Mouse (Mus musculus): ENCODE results near the gene Slc25a1.
"Not testable (repeated sequence)": the region's sequence is repeated elsewhere in the genome, so short reads cannot be mapped to it uniquely, and the experiment has no call there.

Slc25a1 gene

GRCm38 (mm10) chr16:17928087-17928580 lies at the start of gene Slc25a1:
Slc25a1 (minus strand) TSS chr16:17928219.
- POLR2A ChIA-PET, result interaction anchor here in 3 of 4 experiments (0.6 to 11.3 kb wide), 100 partner anchors 9 to 522 kb away, joined by 3 to 180 read pairs (median 5); partner anchors contain the start of genes Dgcr6 (in 3 of the 3), Ess2 (in 3 of the 3), Gm20518 (in 3 of the 3) and Gsc2 (in 3 of the 3)

GRCm38 (mm10) chr16:17971853-17972252 lies 43.8 kb upstream of the Slc25a1 start:
- ChIA-PET CTCF (interaction anchor here in 1 of 4 experiments (0.6 kb wide), 1 partner anchor 10 kb away, joined by 6 read pairs; no protein-coding TSS in a partner anchor), POLR2A (interaction anchor here in 1 of 4 experiments (1.7 kb wide), 1 partner anchor 10 kb away, joined by 6 read pairs; no protein-coding TSS in a partner anchor)

More at GRCm38 (mm10) chr16:17928087-17928580, at the start of gene Slc25a1:
- CTCF ChIA-PET, result interaction anchor here in 3 of 4 experiments (0.6 to 4.1 kb wide), 36 partner anchors 8 to 370 kb away, joined by 3 to 61 read pairs (median 6); partner anchors contain the start of genes Dgcr6 (in 3 of the 3), Ess2 (in 2 of the 3), Gm20518 (in 1 of the 3) and Gsc2 (in 1 of the 3)

GRCm38 (mm10) chr16:17962091-17962490 lies 34.1 kb upstream of the Slc25a1 start:
- ChIA-PET POLR2A (interaction anchor here in 3 of 4 experiments (0.6 to 2.2 kb wide), 9 partner anchors 10 to 113 kb away, joined by 3 to 13 read pairs (median 3); no protein-coding TSS in a partner anchor), CTCF (interaction anchor here in 2 of 4 experiments (0.7 to 1.5 kb wide), 3 partner anchors 10 to 90 kb away, joined by 3 to 6 read pairs (median 3); partner anchors contain the start of gene Dgcr6 (in 1 of the 2))

- POLR2A ChIA-PET, CTCF ChIA-PET: not testable (repeated sequence)
These were observed 28.1 kb upstream of the Slc25a1 start for GRCm38 (mm10) chr16:17956052-17956638.

- CTCF ChIA-PET, result interaction anchor here in 1 of 4 experiments (2.6 kb wide), 1 partner anchor 13 kb away, joined by 6 read pairs; no protein-coding TSS in a partner anchor
- POLR2A ChIA-PET, result interaction anchor here in 2 of 4 experiments (0.9 to 1.4 kb wide), 4 partner anchors 8 to 23 kb away, joined by 3 to 9 read pairs (median 6); partner anchors contain the start of gene Slc25a1 (in 1 of the 2)
These were observed 23.6 kb upstream of the Slc25a1 start for GRCm38 (mm10) chr16:17951618-17952017.

- CTCF ChIA-PET, result interaction anchor here in 3 of 4 experiments (0.6 to 2.6 kb wide), 6 partner anchors 11 to 102 kb away, joined by 3 to 6 read pairs (median 3); partner anchors contain the start of gene Dgcr6 (in 1 of the 3)
- POLR2A ChIA-PET, result interaction anchor here in 2 of 4 experiments (0.6 to 1.9 kb wide), 11 partner anchors 8 to 58 kb away, joined by 3 to 10 read pairs (median 5); partner anchors contain the start of genes Slc25a1 (in 2 of the 2) and Gm20518 (in 1 of the 2)
These were observed 22.0 kb upstream of the Slc25a1 start for GRCm38 (mm10) chr16:17950068-17950467.

- ChIA-PET POLR2A (interaction anchor here in 2 of 4 experiments (0.6 to 1.9 kb wide), 12 partner anchors 8 to 62 kb away, joined by 3 to 10 read pairs (median 4); partner anchors contain the start of genes Slc25a1 (in 2 of the 2) and Gm20518 (in 1 of the 2)), CTCF (interaction anchor here in 3 of 4 experiments (0.6 to 2.6 kb wide), 5 partner anchors 11 to 103 kb away, joined by 3 to 6 read pairs (median 4); partner anchors contain the start of gene Dgcr6 (in 1 of the 3))
These were observed 21.4 kb upstream of the Slc25a1 start for GRCm38 (mm10) chr16:17949421-17949877.

- POLR2A ChIA-PET, result interaction anchor here in 3 of 4 experiments (0.6 to 5.4 kb wide), 21 partner anchors 9 to 261 kb away, joined by 3 to 91 read pairs (median 4); partner anchors contain the start of genes Slc25a1 (in 2 of the 3) and Gsc2 (in 1 of the 3)
- CTCF ChIA-PET, result interaction anchor here in 1 of 4 experiments (1.3 to 1.7 kb wide), 2 partner anchors 17 to 103 kb away, joined by 4 to 8 read pairs; partner anchors contain the start of gene Slc25a1
These were observed 17.2 kb upstream of the Slc25a1 start for GRCm38 (mm10) chr16:17945081-17945831.

GRCm38 (mm10) chr16:17943466-17943865 lies 15.4 kb upstream of the Slc25a1 start:
- ChIA-PET POLR2A (interaction anchor here in 3 of 4 experiments (0.6 to 5.4 kb wide), 12 partner anchors 13 to 119 kb away, joined by 3 to 91 read pairs (median 4); partner anchors contain the start of genes Gm20518 (in 2 of the 3) and Slc25a1 (in 2 of the 3)), CTCF (interaction anchor here in 2 of 4 experiments (0.7 to 0.8 kb wide), 2 partner anchors 16 to 194 kb away, joined by 3 read pairs; partner anchors contain the start of gene Slc25a1 (in 1 of the 2))

GRCm38 (mm10) chr16:17939255-17939751 lies 11.3 kb upstream of the Slc25a1 start:
- CTCF ChIA-PET, result interaction anchor here (0.7 to 5.1 kb wide), 31 partner anchors 10 to 272 kb away, joined by 3 to 61 read pairs (median 4); partner anchors contain the start of genes Gsc2 (in 4 of the 4), Slc25a1 (in 3 of the 4), Dgcr6 (in 1 of the 4) and Ess2 (in 1 of the 4)
- POLR2A ChIA-PET, result interaction anchor here (0.7 to 6.1 kb wide), 12 partner anchors 11 to 48 kb away, joined by 4 to 70 read pairs (median 7); partner anchors contain the start of genes Slc25a1 (in 3 of the 4), Ess2 (in 1 of the 4), Gm20518 (in 1 of the 4) and Gsc2 (in 1 of the 4)

GRCm38 (mm10) chr16:17938821-17939220 lies 10.8 kb upstream of the Slc25a1 start:
- POLR2A ChIA-PET, result interaction anchor here (0.7 to 6.1 kb wide), 12 partner anchors 11 to 48 kb away, joined by 4 to 70 read pairs (median 7); partner anchors contain the start of genes Slc25a1 (in 3 of the 4), Ess2 (in 1 of the 4), Gm20518 (in 1 of the 4) and Gsc2 (in 1 of the 4)
- CTCF ChIA-PET, result interaction anchor here (0.6 to 5.1 kb wide), 33 partner anchors 10 to 664 kb away, joined by 3 to 61 read pairs (median 4); partner anchors contain the start of genes Gsc2 (in 4 of the 4), Slc25a1 (in 3 of the 4), Dgcr6 (in 1 of the 4) and Ess2 (in 1 of the 4)

GRCm38 (mm10) chr16:17938187-17938586 lies 10.2 kb upstream of the Slc25a1 start:
- POLR2A ChIA-PET, result interaction anchor here (1.0 to 6.1 kb wide), 12 partner anchors 10 to 47 kb away, joined by 3 to 70 read pairs (median 7); partner anchors contain the start of genes Slc25a1 (in 3 of the 4), Gm20518 (in 2 of the 4), Ess2 (in 1 of the 4) and Gsc2 (in 1 of the 4)

GRCm38 (mm10) chr16:17936776-17937175 lies 8.8 kb upstream of the Slc25a1 start:
- POLR2A ChIA-PET, result interaction anchor here in 3 of 4 experiments (0.7 to 6.1 kb wide), 11 partner anchors 9 to 153 kb away, joined by 3 to 70 read pairs (median 6); partner anchors contain the start of genes Slc25a1 (in 3 of the 3), Ess2 (in 1 of the 3), Gm20518 (in 1 of the 3) and Gsc2 (in 1 of the 3)
- CTCF ChIA-PET, result interaction anchor here in 2 of 4 experiments (0.9 to 5.1 kb wide), 5 partner anchors 8 to 111 kb away, joined by 3 to 61 read pairs (median 7); partner anchors contain the start of gene Slc25a1 (in 1 of the 2)

More at GRCm38 (mm10) chr16:17938187-17938586, 10.2 kb upstream of the Slc25a1 start:
- CTCF ChIA-PET, result interaction anchor here (0.6 to 5.1 kb wide), 30 partner anchors 9 to 665 kb away, joined by 3 to 61 read pairs (median 4); partner anchors contain the start of genes Gsc2 (in 3 of the 4), Slc25a1 (in 3 of the 4), Dgcr6 (in 1 of the 4) and Ess2 (in 1 of the 4)

GRCm38 (mm10) chr16:17934445-17934910 lies 6.5 kb upstream of the Slc25a1 start:
- CTCF ChIA-PET, result interaction anchor here in 3 of 4 experiments (0.6 to 1.2 kb wide), 3 partner anchors 13 to 259 kb away, joined by 3 read pairs; partner anchors contain the start of gene Gsc2 (in 1 of the 3)
- POLR2A ChIA-PET, result interaction anchor here in 3 of 4 experiments (1.3 to 8.3 kb wide), 6 partner anchors 9 to 43 kb away, joined by 3 to 91 read pairs (median 6); partner anchors contain the start of gene Gm20518 (in 1 of the 3)

GRCm38 (mm10) chr16:17933594-17934444 lies 5.8 kb upstream of the Slc25a1 start:
- ChIA-PET POLR2A (interaction anchor here in 3 of 4 experiments (0.9 to 8.3 kb wide), 9 partner anchors 9 to 42 kb away, joined by 3 to 91 read pairs (median 3); partner anchors contain the start of gene Gm20518 (in 1 of the 3)), CTCF (interaction anchor here in 2 of 4 experiments (1.2 kb wide), 2 partner anchors 12 to 19 kb away, joined by 3 read pairs; partner anchors contain the start of gene Gsc2 (in 1 of the 2))

All from embryonic stem cell, embryonic (primary cell).